In genomic region chr11:4083316-4084078, GRCm38 (mm10) we compare ENCODE assay signal across 9 mouse cellular contexts. TPM values are rescaled to one million over a fixed set of nuclear protein-coding genes. Genes with fewer than 3 reads are reported as not detected.
DNase-seq lines count a peak whose midpoint lies in the region; ATAC-seq and TF ChIP-seq lines count a peak whose summit lies in the region.
"Had no signal": no experiment of that assay in that cellular context is flagged by ENCODE, and none has a peak within 500 bp of the region (broad histone marks: within the 10 kb centered on the region; RNA-seq: fewer than 3 reads in every experiment).

No protein-coding gene starts in this region.

- 35% methylated on average over 5 of the region's 5 CpGs for WGBS in embryonic facial prominence, embryonic 10.5 days
- WGBS in limb, embryonic 14.5 days, result 28% methylated on average over 5 of the region's 5 CpGs
- WGBS in neural tube, embryonic 13.5 days, result 31% methylated on average over 5 of the region's 5 CpGs

- no peak overlapping the region for H3K4me2 ChIP-seq in limb, embryonic 14.5 days (replicated peaks; ENCODE audit: low read depth, low read length, severe bottlenecking)
- no peak overlapping the region for H3K4me2 ChIP-seq in neural tube, embryonic 13.5 days

- H3K9me3 ChIP-seq in embryonic facial prominence, embryonic 10.5 days, result no peaks in the 10 kb centered on the region
- H3K9me3 ChIP-seq in limb, embryonic 14.5 days (ENCODE audit: control insufficient read depth, low read length), result no peaks in the 10 kb centered on the region
- H3K9me3 ChIP-seq in neural tube, embryonic 13.5 days, result no peaks in the 10 kb centered on the region

- H3K4me3 ChIP-seq in embryonic facial prominence, embryonic 10.5 days, result no peak overlapping the region
- H3K4me3 ChIP-seq in limb, embryonic 14.5 days (replicated peaks; ENCODE audit: low read length), result no peak overlapping the region
- H3K4me3 ChIP-seq in neural tube, embryonic 13.5 days, result no peak overlapping the region

- TF ChIP-seq POLR2A in limb, embryonic 14.5 days (IDR thresholded peaks at IDR 0.05; ENCODE audit: borderline replicate concordance, extremely low read depth, insufficient read depth, insufficient read length), result no peak

- no peak overlapping the region for H3K9ac ChIP-seq in limb, embryonic 14.5 days (ENCODE audit: low read depth, low read length, severe bottlenecking)
- no peak overlapping the region for H3K9ac ChIP-seq in neural tube, embryonic 13.5 days

- H3K27ac ChIP-seq in embryonic facial prominence, embryonic 10.5 days (replicated peaks), result no peak overlapping the region
- no peak overlapping the region for H3K27ac ChIP-seq in limb, embryonic 14.5 days (replicated peaks; ENCODE audit: low read depth, low read length)
- H3K27ac ChIP-seq in neural tube, embryonic 13.5 days (replicated peaks), result no peak overlapping the region

- no peaks in the 10 kb centered on the region for H3K27me3 ChIP-seq in embryonic facial prominence, embryonic 10.5 days (replicated peaks; ENCODE audit: low read depth, poor library complexity, severe bottlenecking)
- no peaks in the 10 kb centered on the region for H3K27me3 ChIP-seq in limb, embryonic 14.5 days (ENCODE audit: control insufficient read depth, insufficient read depth, low read length)
- no peaks in the 10 kb centered on the region for H3K27me3 ChIP-seq in neural tube, embryonic 13.5 days

- H3K36me3 ChIP-seq in embryonic facial prominence, embryonic 10.5 days (replicated peaks), result no peaks in the 10 kb centered on the region
- H3K36me3 ChIP-seq in limb, embryonic 14.5 days (ENCODE audit: control insufficient read depth, insufficient read depth, low read length), result no peaks in the 10 kb centered on the region
- H3K36me3 ChIP-seq in neural tube, embryonic 13.5 days, result no peaks in the 10 kb centered on the region

- H3K4me1 ChIP-seq in embryonic facial prominence, embryonic 10.5 days, result no peaks in the 10 kb centered on the region
- no peaks in the 10 kb centered on the region for H3K4me1 ChIP-seq in limb, embryonic 14.5 days (ENCODE audit: control insufficient read depth, insufficient read depth, low read length)
- H3K4me1 ChIP-seq in neural tube, embryonic 13.5 days (replicated peaks), result peaks cover 10% of the 10 kb centered on the region; the same call in 1 of the 2 replicates

- ATAC-seq in hematopoietic stem cell, adult 5-6 weeks (replicated peaks in 1 of 2; ENCODE audit: insufficient read depth in 1 of 2, low FRiP score in 2 of 2, low TSS enrichment in 1 of 2, low read depth in 1 of 2, poor library complexity in 2 of 2, severe bottlenecking in 2 of 2), result peak; percentile 27 to 43; a peak in 1 of 4 replicates
- no peak for ATAC-seq in limb, embryonic 14.5 days (ENCODE audit: low FRiP score, low read depth)
- peak; percentile 50; the same call in 1 of the 2 replicates for ATAC-seq in neural tube, embryonic 13.5 days (ENCODE audit: low read depth)

- DNase-seq in ovary, postnatal 14 days (ENCODE audit: low spot score), result peak; percentile 49
- DNase-seq in ovary, postnatal 10 days (ENCODE audit: low spot score), result no peak
- peak; percentile 77 for DNase-seq in adrenal gland, postnatal 14 days
- DNase-seq in embryonic facial prominence, embryonic 10.5 days (ENCODE audit: low spot score), result peak; percentile 71
- DNase-seq in limb, embryonic 14.5 days (ENCODE audit: low spot score), result peak; percentile 92
- peak; percentile 10 to 16 for DNase-seq in thymus, postnatal 36 days

RNA-seq across cellular contexts. Expression of gene Mtfp1, which starts 11.7 kb away (rescaled TPM):
- 25.6 and 27.3 TPM in 2 replicates for total RNA-seq in adrenal gland, postnatal 14 days (2021)
- 14.6 and 15.6 TPM in 2 replicates for polyA plus RNA-seq in embryonic facial prominence, embryonic 10.5 days (2016; fragmentation: Nextera tagmentation; extraction: Ambion mirVana)
- total RNA-seq in hematopoietic stem cell, adult 5-6 weeks (2017), result 5.5 and 15.3 TPM in 2 replicates
- 4.7 and 5.9 TPM in 2 replicates for polyA plus RNA-seq in limb, embryonic 14.5 days (2012; rRNA removed)
- 5.3 and 5.9 TPM in 2 replicates for polyA plus RNA-seq in limb, embryonic 14.5 days (2014; fragmentation: Nextera tagmentation; extraction: Ambion mirVana)
- polyA plus RNA-seq in neural tube, embryonic 13.5 days (2015; fragmentation: Nextera tagmentation; extraction: Ambion mirVana), result 5.4 and 6.0 TPM in 2 replicates

RNA-seq across cellular contexts. Expression of gene Sec14l3, which starts 18.9 kb away (rescaled TPM):
- total RNA-seq in adrenal gland, postnatal 14 days (2021), result 0.49 and 0.56 TPM in 2 replicates
- not detected in 2 replicates for polyA plus RNA-seq in embryonic facial prominence, embryonic 10.5 days (2016; fragmentation: Nextera tagmentation; extraction: Ambion mirVana)
- not detected in 2 replicates for total RNA-seq in hematopoietic stem cell, adult 5-6 weeks (2017)
- not detected in 2 replicates for polyA plus RNA-seq in limb, embryonic 14.5 days (2012; rRNA removed)
- not detected in 2 replicates for polyA plus RNA-seq in limb, embryonic 14.5 days (2014; fragmentation: Nextera tagmentation; extraction: Ambion mirVana)
- 0.25 TPM in 1 of 2 replicates, not detected in the other for polyA plus RNA-seq in neural tube, embryonic 13.5 days (2015; fragmentation: Nextera tagmentation; extraction: Ambion mirVana)
- total RNA-seq: gastrocnemius, adult 8-10 months had no signal

RNA-seq across cellular contexts. Expression of gene Sec14l2, which starts 39.7 kb away (rescaled TPM):
- 3.6 and 27.0 TPM in 2 replicates for total RNA-seq in adrenal gland, postnatal 14 days (2021)
- polyA plus RNA-seq in embryonic facial prominence, embryonic 10.5 days (2016; fragmentation: Nextera tagmentation; extraction: Ambion mirVana), result 1.7 and 2.0 TPM in 2 replicates
- 3.1 and 5.9 TPM in 2 replicates for total RNA-seq in hematopoietic stem cell, adult 5-6 weeks (2017)
- 5.1 and 5.8 TPM in 2 replicates for polyA plus RNA-seq in limb, embryonic 14.5 days (2012; rRNA removed)
- polyA plus RNA-seq in limb, embryonic 14.5 days (2014; fragmentation: Nextera tagmentation; extraction: Ambion mirVana), result 1.4 and 1.7 TPM in 2 replicates
- polyA plus RNA-seq in neural tube, embryonic 13.5 days (2015; fragmentation: Nextera tagmentation; extraction: Ambion mirVana), result 3.8 and 4.1 TPM in 2 replicates

RNA-seq across cellular contexts. Expression of gene Rnf215, which starts 51.5 kb away (rescaled TPM):
- total RNA-seq in adrenal gland, postnatal 14 days (2021), result 17.2 and 25.2 TPM in 2 replicates
- 21.2 and 22.8 TPM in 2 replicates for polyA plus RNA-seq in embryonic facial prominence, embryonic 10.5 days (2016; fragmentation: Nextera tagmentation; extraction: Ambion mirVana)
- total RNA-seq in hematopoietic stem cell, adult 5-6 weeks (2017), result 13.8 and 28.8 TPM in 2 replicates
- polyA plus RNA-seq in limb, embryonic 14.5 days (2012; rRNA removed), result 57.1 and 62.6 TPM in 2 replicates
- 40.7 and 49.8 TPM in 2 replicates for polyA plus RNA-seq in limb, embryonic 14.5 days (2014; fragmentation: Nextera tagmentation; extraction: Ambion mirVana)
- polyA plus RNA-seq in neural tube, embryonic 13.5 days (2015; fragmentation: Nextera tagmentation; extraction: Ambion mirVana), result 40.5 and 43.7 TPM in 2 replicates

RNA-seq across cellular contexts. Expression of gene Sec14l4, which starts 52.2 kb away (rescaled TPM):
- total RNA-seq in adrenal gland, postnatal 14 days (2021), result 6.3 and 15.4 TPM in 2 replicates
- 0.29 TPM in 1 of 2 replicates, not detected in the other for polyA plus RNA-seq in embryonic facial prominence, embryonic 10.5 days (2016; fragmentation: Nextera tagmentation; extraction: Ambion mirVana)
- not detected in 2 replicates for total RNA-seq in hematopoietic stem cell, adult 5-6 weeks (2017)
- polyA plus RNA-seq in limb, embryonic 14.5 days (2012; rRNA removed), result 0.11 and 0.13 TPM in 2 replicates
- 0.14 and 0.32 TPM in 2 replicates for polyA plus RNA-seq in limb, embryonic 14.5 days (2014; fragmentation: Nextera tagmentation; extraction: Ambion mirVana)
- polyA plus RNA-seq in neural tube, embryonic 13.5 days (2015; fragmentation: Nextera tagmentation; extraction: Ambion mirVana), result not detected in 2 replicates
- total RNA-seq: gastrocnemius, adult 8-10 months had no signal
